Mouse (Mus musculus) heart, postnatal 0 days (tissue): ENCODE data around the gene Pet117.

Source experiments
- CTCF ChIP-seq: IDR thresholded peaks from 2 replicates; pipeline ENCODE4 v1.5.1; 2016; ENCODE audit warnings: antibody characterized with exemption, control low read depth, low read depth
- EP300 ChIP-seq: IDR thresholded peaks from 2 replicates; pipeline ENCODE4 v1.6.1; 2016; ENCODE audit warnings: antibody characterized with exemption, low read depth

DNA sequence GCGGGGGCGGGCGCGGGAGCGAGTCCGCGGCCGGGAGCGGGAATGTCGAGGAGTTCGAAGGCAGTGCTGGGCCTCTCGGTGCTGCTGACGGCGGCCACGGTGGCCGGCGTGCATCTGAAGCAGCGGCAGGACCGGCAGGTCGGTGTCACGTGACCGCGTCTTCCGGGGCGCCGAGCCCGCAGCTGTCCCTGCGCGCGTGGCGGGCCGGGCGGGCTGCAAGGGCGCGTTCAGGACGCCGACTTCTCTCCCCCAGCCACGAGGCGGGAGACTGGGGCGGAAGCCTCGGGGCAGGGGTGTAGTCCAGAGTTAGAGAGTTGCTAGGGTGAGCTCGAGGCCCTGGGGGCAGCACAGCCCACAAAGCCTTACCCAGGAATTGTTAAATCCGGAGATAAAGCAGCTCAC, 225 bp downstream of the Pet117 start:
- TF ChIP-seq EP300 (no peak), CTCF (no peak)
